Mouse (Mus musculus) hindbrain, embryonic 14.5 days (tissue): ENCODE measurements around the gene Upp2. TPM values are rescaled to one million over a fixed set of nuclear protein-coding genes. Genes with fewer than 3 reads are reported as not detected.

Experiments
- ATAC-seq: fragments of 200-750 bp; cut with Nextera tagmentation; 2 replicates; pipeline ENCODE4 v1.8.0; 2017; ENCODE audit warnings: moderate number of reproducible peaks, mild to moderate bottlenecking, moderate TSS enrichment, moderate library complexity; ENCODE audit not compliant: low FRiP score
- DNase-seq: peaks from one replicate; pipeline ENCODE4 v3.0.0-alpha.2; 2015; ENCODE audit warnings: low spot score
- H3K27ac ChIP-seq: fragments of 300-500 bp; sonication (generic); 2 replicates; pipeline ENCODE4 v1.5.1; 2014; ENCODE audit warnings: mild to moderate bottlenecking, moderate library complexity
- H3K27me3 ChIP-seq: fragments of 300-500 bp; sonication (generic); 2 replicates; pipeline ENCODE4 v1.6.1; 2014; ENCODE audit warnings: mild to moderate bottlenecking, low read length, mixed read lengths; ENCODE audit not compliant: control insufficient read depth, insufficient read depth
- H3K36me3 ChIP-seq: fragments of 300-500 bp; sonication (generic); replicated peaks from 2 replicates; pipeline ENCODE4 v1.6.1; 2014; ENCODE audit not compliant: control insufficient read depth, insufficient read depth
- H3K4me1 ChIP-seq: fragments of 300-500 bp; sonication (generic); replicated peaks from 2 replicates; pipeline ENCODE4 v1.6.1; 2014; ENCODE audit warnings: antibody characterized with exemption, low read length, mixed read lengths; ENCODE audit not compliant: control insufficient read depth, insufficient read depth
- H3K4me2 ChIP-seq: fragments of 300-500 bp; sonication (generic); replicated peaks from 2 replicates; pipeline ENCODE4 v1.6.1; 2014; ENCODE audit warnings: mild to moderate bottlenecking, moderate library complexity
- H3K4me3 ChIP-seq: fragments of 300-500 bp; sonication (generic); replicated peaks from 2 replicates; pipeline ENCODE4 v1.5.1; 2014; ENCODE audit warnings: mild to moderate bottlenecking, low read length
- H3K9ac ChIP-seq: fragments of 300-500 bp; sonication (generic); 2 replicates; pipeline ENCODE4 v1.6.1; 2014
- H3K9me3 ChIP-seq: fragments of 300-500 bp; sonication (generic); 2 replicates; pipeline ENCODE4 v1.6.1; 2016; ENCODE audit warnings: low read length; ENCODE audit not compliant: control insufficient read depth
- WGBS: fragments of 180-500 bp; shearing (Covaris S2); extraction: QIAGEN DNeasy Blood & Tissue Kit; methylation state at CpG from one replicate; pipeline ENCODE4 v1.1.7; 2014; 5-methylcytosine and 5-hydroxymethylcytosine counted together
- polyA plus RNA-seq: library from polyadenylated mRNA; unstranded; fragments of >200 nt; fragmentation: Nextera tagmentation; extraction: Ambion mirVana; gene quantifications from 2 replicates; pipeline ENCODE4 v1.2.1, GENCODE M21; 2014

The Upp2 gene
- polyA plus RNA-seq, 1 experiment from 2014 or later = 16.1 TPM

- H3K36me3 ChIP-seq = no peaks in the 10 kb centered on the region
- H3K4me1 ChIP-seq = no peaks in the 10 kb centered on the region
- no peak overlapping the region for H3K27ac ChIP-seq
- no peak overlapping the region for H3K9ac ChIP-seq
- 82% methylated on average over 9 of the region's 9 CpGs for WGBS
- no peaks in the 10 kb centered on the region for H3K27me3 ChIP-seq
- no peak overlapping the region for H3K4me2 ChIP-seq
- ATAC-seq (no peak), DNase-seq (no peak)
- H3K9me3 ChIP-seq = no peaks in the 10 kb centered on the region
- no peak overlapping the region for H3K4me3 ChIP-seq
Measured at GRCm38 (mm10) chr2:58595350-58595749, 28.3 kb downstream of the Upp2 start.

DNA sequence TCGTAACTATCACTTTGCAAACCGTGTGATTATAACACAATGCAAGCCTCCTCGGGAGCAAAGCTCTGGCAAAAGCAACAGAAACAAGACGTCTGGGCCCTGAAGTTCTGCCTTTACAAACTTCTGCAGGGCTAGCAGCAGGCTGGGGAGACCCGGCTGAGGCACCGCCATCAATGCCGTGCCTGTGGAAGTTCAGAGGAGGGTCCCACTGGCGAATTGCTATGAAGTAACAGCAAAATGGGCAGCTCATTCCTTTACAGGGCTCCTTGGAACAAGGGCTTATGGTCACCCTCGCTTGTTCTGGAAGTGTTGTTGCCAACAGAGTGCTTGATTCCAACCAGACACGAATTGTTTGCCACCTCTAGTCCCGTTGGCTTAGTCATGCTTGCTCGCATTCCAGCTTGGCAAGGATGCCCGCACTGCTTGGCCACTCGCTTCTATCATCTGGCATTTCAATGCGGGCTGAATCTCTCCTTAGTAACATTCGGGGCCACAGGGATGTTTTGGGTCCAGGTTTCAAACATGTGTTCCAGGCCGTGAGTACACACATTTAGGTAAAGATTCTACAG, 29.8 kb downstream of the Upp2 start:
- ATAC-seq = no peak
- H3K9me3 ChIP-seq = no peaks in the 10 kb centered on the region
- no peak overlapping the region for H3K4me3 ChIP-seq
- no peak overlapping the region for H3K27ac ChIP-seq
- H3K4me1 ChIP-seq = no peaks in the 10 kb centered on the region
- H3K36me3 ChIP-seq = no peaks in the 10 kb centered on the region
- H3K27me3 ChIP-seq = no peaks in the 10 kb centered on the region
- H3K4me2 ChIP-seq = no peak overlapping the region
- no peak for DNase-seq
- WGBS = 72% methylated on average over 17 of the region's 17 CpGs
- no peak overlapping the region for H3K9ac ChIP-seq

- 87% methylated on average over 3 of the region's 3 CpGs for WGBS
- Histone ChIP-seq H3K4me1 (no peaks in the 10 kb centered on the region), H3K9ac (no peak overlapping the region), H3K27me3 (no peaks in the 10 kb centered on the region), H3K4me3 (no peak overlapping the region), H3K9me3 (no peaks in the 10 kb centered on the region), H3K4me2 (no peak overlapping the region), H3K36me3 (no peaks in the 10 kb centered on the region), H3K27ac (no peak overlapping the region)
- DNase-seq = no peak
- ATAC-seq = no peak
Measured at GRCm38 (mm10) chr2:58597556-58597955, 30.5 kb downstream of the Upp2 start.

- no peaks in the 10 kb centered on the region for H3K36me3 ChIP-seq
- 97% methylated on average over 6 of the region's 6 CpGs for WGBS
- DNase-seq (no peak), ATAC-seq (no peak)
- no peaks in the 10 kb centered on the region for H3K4me1 ChIP-seq
- no peaks in the 10 kb centered on the region for H3K27me3 ChIP-seq
- H3K27ac ChIP-seq = no peak overlapping the region
- H3K4me3 ChIP-seq = no peak overlapping the region
- no peak overlapping the region for H3K9ac ChIP-seq
- no peaks in the 10 kb centered on the region for H3K9me3 ChIP-seq
- H3K4me2 ChIP-seq = no peak overlapping the region
Measured at GRCm38 (mm10) chr2:58599639-58600038, 32.5 kb downstream of the Upp2 start.

GRCm38 (mm10) chr2:58601382-58601781, 34.3 kb downstream of the Upp2 start:
- no peak overlapping the region for H3K27ac ChIP-seq
- no peaks in the 10 kb centered on the region for H3K36me3 ChIP-seq
- ATAC-seq (no peak), DNase-seq (no peak)
- H3K9ac ChIP-seq = no peak overlapping the region
- WGBS = 84% methylated on average over 4 of the region's 4 CpGs
- H3K4me3 ChIP-seq = no peak overlapping the region
- no peaks in the 10 kb centered on the region for H3K4me1 ChIP-seq
- no peak overlapping the region for H3K4me2 ChIP-seq
- no peaks in the 10 kb centered on the region for H3K9me3 ChIP-seq
- H3K27me3 ChIP-seq = no peaks in the 10 kb centered on the region

DNA sequence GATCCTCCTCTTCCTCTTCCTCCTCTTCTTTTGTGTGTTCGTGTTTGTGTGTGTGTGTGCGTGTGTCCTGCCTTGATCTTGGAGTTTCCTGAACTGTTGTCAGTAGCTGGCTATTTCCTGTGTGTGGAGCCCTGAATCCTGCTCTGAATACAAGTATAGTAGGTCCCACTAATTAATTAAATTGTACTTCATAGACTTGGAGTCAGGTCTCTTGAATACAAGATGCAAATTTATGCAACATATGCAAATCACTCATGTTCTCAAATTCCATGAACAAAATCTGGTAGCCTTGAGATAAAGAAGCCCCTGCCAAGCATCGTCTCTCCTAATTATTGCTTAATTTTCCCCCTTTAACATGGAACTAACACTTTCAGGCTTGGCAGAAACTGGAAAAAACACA, 36.3 kb downstream of the Upp2 start:
- WGBS = 71% methylated on average over 3 of the region's 3 CpGs
- Histone ChIP-seq H3K4me1 (no peaks in the 10 kb centered on the region), H3K4me2 (no peak overlapping the region), H3K9me3 (no peaks in the 10 kb centered on the region), H3K27me3 (no peaks in the 10 kb centered on the region), H3K4me3 (no peak overlapping the region), H3K27ac (no peak overlapping the region), H3K36me3 (no peaks in the 10 kb centered on the region), H3K9ac (no peak overlapping the region)
- no peak for ATAC-seq
- DNase-seq = no peak

DNA sequence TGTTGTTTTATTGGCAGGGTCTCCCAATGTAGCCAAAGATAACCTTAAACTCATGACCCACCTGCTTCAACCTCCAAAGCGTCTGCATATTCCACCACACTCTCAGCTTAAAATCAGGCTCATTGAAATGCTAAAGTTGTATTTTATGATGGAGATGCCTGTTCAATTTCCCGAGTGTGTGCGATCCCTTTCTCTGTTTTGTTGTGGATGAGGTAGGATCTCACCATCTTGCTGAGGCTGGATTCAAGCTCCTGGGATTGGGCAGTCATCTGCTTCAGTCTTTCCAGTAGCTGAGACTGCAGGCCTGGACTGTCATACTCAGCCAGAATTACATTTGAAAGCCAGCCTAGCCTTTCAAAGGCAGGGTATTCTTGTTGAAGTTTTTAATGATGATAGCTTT, 37.7 kb downstream of the Upp2 start:
- Histone ChIP-seq H3K4me3 (no peak overlapping the region), H3K27me3 (no peaks in the 10 kb centered on the region), H3K4me1 (no peaks in the 10 kb centered on the region), H3K36me3 (no peaks in the 10 kb centered on the region), H3K27ac (no peak overlapping the region), H3K4me2 (no peak overlapping the region), H3K9me3 (no peaks in the 10 kb centered on the region), H3K9ac (no peak overlapping the region)
- no peak for ATAC-seq
- WGBS = 95% methylated on average over 3 of the region's 3 CpGs
- no peak for DNase-seq

GRCm38 (mm10) chr2:58613720-58614119, 46.6 kb downstream of the Upp2 start:
- no peak for DNase-seq

GRCm38 (mm10) chr2:58614851-58615250, 47.8 kb downstream of the Upp2 start:
- no peaks in the 10 kb centered on the region for H3K36me3 ChIP-seq
- no peaks in the 10 kb centered on the region for H3K27me3 ChIP-seq
- no peak for ATAC-seq
- 94% methylated on average over 8 of the region's 8 CpGs for WGBS
- no peak overlapping the region for H3K27ac ChIP-seq
- no peak for DNase-seq
- H3K4me2 ChIP-seq = no peak overlapping the region
- no peaks in the 10 kb centered on the region for H3K4me1 ChIP-seq
- H3K4me3 ChIP-seq = no peak overlapping the region
- H3K9me3 ChIP-seq = no peaks in the 10 kb centered on the region
- H3K9ac ChIP-seq = no peak overlapping the region

More at GRCm38 (mm10) chr2:58613720-58614119, 46.6 kb downstream of the Upp2 start:
- WGBS = 93% methylated on average over 3 of the region's 3 CpGs
- Histone ChIP-seq H3K4me2 (no peak overlapping the region), H3K4me3 (no peak overlapping the region), H3K9ac (no peak overlapping the region), H3K27me3 (no peaks in the 10 kb centered on the region), H3K9me3 (no peaks in the 10 kb centered on the region), H3K36me3 (no peaks in the 10 kb centered on the region), H3K4me1 (no peaks in the 10 kb centered on the region), H3K27ac (no peak overlapping the region)
- ATAC-seq = no peak

- H3K9me3 ChIP-seq = no peaks in the 10 kb centered on the region
- no peak overlapping the region for H3K4me2 ChIP-seq
- 93% methylated on average over 5 of the region's 5 CpGs for WGBS
- no peaks in the 10 kb centered on the region for H3K36me3 ChIP-seq
- no peaks in the 10 kb centered on the region for H3K27me3 ChIP-seq
- H3K4me1 ChIP-seq = no peaks in the 10 kb centered on the region
- no peak overlapping the region for H3K27ac ChIP-seq
- no peak overlapping the region for H3K9ac ChIP-seq
- no peak overlapping the region for H3K4me3 ChIP-seq
- ATAC-seq = no peak
- no peak for DNase-seq
Measured at GRCm38 (mm10) chr2:58615766-58616165, 48.7 kb downstream of the Upp2 start.
